Mouse (Mus musculus): Measurements from ENCODE around the gene Bax. TPM values are rescaled to one million over a fixed set of nuclear protein-coding genes. Genes with fewer than 3 reads are reported as not detected.

The Bax gene
- total RNA-seq, 2 experiments from 2014 or later: 15.6 to 16.9 TPM

DNA sequence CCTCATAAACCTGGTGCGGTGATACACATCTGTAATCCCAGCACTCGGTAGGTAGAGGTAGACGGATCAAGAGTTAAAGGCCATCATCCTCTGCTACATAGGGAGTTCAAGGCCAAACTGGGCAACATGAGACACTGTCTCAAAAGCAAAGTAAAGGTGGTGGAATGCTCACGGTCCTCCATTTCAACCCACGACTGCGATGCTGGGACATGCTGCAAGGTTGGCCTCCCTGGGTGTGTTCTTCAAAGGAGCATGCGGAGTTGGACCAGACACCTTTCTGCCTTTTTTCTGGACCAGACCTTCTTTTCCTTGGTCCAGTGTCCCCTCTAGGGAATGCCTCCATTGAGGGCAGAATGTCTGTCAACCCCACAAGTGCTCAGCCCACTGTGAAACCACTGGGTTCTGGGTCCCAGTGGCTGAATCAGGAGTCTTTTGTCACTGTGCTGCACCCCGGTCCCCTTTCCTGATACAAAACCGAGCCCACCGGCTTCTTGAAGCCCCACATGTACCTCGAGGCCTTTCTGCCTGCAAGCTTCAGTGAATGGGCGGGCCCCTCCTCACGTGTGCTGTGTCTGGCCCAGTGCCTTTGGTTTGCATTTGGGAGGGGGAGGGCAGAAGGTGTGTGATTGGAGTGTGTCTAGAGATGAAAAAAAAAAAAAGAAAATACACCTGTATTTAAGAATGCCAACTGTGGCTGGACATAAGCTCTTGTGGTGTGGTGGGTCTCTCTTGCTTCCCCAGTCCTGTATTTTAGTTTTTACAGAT lies 10.6 kb downstream of the Bax start:
- DNase-seq: no peak

DNA sequence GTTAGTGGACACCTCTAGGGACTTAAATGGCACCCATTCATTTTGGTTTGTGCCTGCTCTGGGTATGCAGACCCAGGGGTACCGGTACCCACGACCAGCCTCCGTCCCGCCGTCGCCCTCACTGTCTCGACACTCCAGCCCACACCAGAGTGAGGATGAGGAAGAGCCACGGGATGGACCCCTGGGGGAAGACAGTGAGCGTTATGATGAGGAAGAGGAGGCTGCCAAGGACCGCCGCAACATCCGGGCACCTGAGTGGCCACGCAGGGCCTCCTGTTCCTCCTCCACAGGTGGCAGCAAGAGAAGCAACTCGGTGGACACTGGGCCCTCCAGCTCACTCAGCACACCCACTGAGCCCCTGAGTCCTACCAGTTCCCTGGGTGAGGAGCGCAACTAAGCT lies 11.7 kb downstream of the Bax start:
- DNase-seq: no peak

GRCm38 (mm10) chr7:45451344-45451982 lies 15.2 kb downstream of the Bax start:
- DNase-seq: peak; percentile 67

DNA sequence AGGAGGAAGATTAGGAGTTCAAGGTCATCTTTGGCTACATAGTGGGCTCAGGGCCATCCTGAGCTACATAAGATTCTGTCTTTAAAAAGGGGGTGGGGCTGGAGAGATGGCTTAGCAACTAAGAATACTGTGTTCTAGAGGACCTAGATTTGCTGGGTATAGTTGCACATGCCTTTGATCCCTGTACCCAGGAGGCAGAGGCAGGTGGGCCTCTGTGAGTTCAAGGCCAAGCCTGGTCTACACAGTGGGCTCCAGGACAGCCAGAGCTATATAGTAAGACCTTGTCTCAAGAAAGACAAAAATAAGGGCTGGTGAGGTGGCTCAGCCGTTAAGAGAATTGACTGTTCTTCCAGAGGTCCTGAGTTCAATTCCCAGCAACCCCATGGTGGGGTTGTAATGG lies 16.7 kb downstream of the Bax start:
- no peak for DNase-seq

GRCm38 (mm10) chr7:45447325-45447990 lies 19.2 kb downstream of the Bax start:
- no peak for DNase-seq

DNA sequence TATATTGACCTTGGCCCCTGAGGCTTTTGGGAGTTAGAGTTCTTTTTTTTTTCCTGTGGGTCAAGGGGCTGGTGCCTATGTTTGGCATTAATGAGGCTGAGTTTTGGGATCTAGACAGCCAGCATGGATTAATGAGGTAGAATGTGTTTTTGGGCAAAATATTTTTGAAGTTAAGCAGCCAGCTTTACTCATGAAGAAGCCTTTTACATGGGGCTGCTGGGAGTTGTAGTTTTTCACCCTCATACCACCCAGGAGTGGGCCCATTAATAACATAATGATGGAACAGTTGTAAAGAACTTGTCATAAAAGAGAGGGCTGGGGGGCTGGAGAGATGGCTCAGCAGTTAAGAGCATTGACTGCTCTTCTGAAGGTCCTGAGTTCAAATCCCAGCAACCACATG lies 20.1 kb downstream of the Bax start:
- no peak for DNase-seq

DNA sequence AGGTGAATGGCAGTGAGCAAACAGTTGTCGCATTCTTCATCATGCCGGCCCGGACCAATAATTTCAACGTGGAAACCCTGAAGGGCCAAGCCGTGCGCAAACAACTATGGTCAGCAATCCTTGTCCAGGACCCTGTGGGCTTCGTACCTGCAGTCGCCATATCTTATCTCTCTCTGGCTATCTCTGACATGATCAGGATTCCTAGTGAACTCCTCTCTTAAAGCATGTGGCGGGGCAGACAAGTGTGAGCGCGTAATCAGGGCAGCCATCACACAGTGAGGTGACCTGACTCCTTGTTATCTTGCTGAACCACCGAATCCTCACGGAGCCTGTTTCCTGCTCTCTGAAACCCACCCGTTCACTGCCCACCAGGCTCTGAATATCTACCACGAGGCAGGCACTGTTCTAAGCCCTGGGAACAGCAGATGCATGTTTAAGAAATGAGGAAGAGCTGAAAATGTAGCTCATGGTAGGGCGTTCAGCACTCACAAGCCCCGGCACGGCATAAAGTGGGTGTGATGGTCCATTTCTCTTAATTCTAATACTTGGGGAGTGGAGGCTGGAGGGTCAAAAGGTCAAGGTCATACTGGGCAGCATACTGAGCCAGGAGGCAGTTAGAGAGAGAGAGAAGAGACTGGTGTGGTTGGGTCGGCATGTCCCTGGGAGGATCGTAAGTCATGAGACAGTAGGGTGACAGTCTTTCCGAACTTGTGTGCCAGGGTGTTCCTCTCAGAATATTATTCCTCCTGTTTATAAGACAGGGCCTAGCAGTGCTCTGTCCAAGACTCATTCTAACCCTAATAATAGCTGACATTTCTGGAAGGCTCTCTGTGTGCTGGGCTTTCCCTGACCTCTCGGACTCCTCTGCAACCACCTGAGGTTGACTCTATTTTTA lies 22.9 kb downstream of the Bax start:
- peak; percentile 54 for DNase-seq

GRCm38 (mm10) chr7:45437521-45438276 lies 29.0 kb downstream of the Bax start, which contains the start of gene Ruvbl2:
Ruvbl2 (minus strand) TSS chr7:45438096.
- peak; percentile 81 for DNase-seq

GRCm38 (mm10) chr7:45437046-45437445 lies 29.7 kb downstream of the Bax start:
- no peak for DNase-seq

GRCm38 (mm10) chr7:45436444-45436843 lies 30.3 kb downstream of the Bax start:
- no peak for DNase-seq

- DNase-seq: no peak
Observed at GRCm38 (mm10) chr7:45435038-45435437, 31.7 kb downstream of the Bax start.

GRCm38 (mm10) chr7:45434203-45435015 lies 32.3 kb downstream of the Bax start, which contains the start of gene Gys1:
Gys1 (plus strand) TSS chr7:45434844.
- DNase-seq: peak; percentile 100

GRCm38 (mm10) chr7:45433835-45434202 lies 32.9 kb downstream of the Bax start:
- DNase-seq: no peak

DNA sequence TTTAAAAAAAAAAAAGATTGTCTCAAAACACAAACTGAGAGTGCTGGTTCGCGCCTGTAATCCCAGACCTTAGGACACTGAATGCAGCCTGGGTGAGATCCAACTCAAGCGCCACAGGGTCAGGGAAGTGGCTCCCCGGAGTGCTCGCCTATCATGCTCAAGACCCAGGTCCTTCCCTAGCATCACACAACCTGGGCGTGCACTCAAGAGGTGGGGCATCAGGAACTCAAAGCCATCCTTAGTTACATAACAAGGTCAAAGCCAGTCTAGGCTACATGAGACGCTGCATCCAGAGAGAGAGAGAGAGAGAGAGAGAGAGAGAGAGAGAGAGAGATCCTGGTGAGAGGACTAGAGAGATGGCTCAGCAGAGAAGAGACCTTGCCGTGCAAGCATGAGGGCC lies 40.1 kb downstream of the Bax start:
- DNase-seq: peak; percentile 43

DNA sequence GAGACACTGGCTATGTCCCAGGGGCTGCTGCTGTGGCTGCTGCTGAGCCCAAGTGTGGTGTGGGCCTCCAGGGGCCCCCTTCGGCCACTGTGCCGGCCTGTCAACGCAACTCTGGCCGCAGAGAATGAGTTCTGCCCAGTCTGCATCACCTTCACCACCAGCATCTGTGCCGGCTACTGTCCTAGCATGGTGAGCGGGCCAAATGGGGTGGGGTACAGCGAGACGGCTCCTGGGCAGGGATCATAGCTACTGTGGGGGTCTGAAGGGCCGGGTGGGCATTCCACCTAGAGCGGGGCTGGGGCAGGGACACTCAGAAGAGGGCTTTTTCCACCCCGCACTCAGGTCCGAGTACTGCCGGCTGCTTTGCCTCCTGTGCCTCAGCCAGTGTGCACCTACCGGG lies 45.5 kb downstream of the Bax start:
- no peak for DNase-seq

DNA sequence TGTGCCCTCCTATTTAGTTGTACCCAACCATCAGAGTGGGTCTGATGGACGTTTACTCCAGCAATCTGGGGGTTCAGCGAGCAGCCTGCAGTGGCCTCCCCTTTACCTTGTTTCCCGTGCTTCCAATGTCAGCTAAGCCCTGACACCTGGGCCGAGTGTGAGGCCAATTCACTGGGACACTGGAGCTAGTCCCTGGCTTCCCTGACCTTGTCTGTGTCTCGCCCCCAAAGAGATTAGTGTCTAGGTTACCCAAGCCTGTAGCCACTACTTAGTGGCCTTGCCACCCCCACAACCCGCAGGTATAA lies 46.1 kb downstream of the Bax start, which contains the start of gene Lhb:
Gene Lhb (plus strand): TSS at position 206 of the 305 bp plus-strand sequence.
- no peak for DNase-seq

DNA sequence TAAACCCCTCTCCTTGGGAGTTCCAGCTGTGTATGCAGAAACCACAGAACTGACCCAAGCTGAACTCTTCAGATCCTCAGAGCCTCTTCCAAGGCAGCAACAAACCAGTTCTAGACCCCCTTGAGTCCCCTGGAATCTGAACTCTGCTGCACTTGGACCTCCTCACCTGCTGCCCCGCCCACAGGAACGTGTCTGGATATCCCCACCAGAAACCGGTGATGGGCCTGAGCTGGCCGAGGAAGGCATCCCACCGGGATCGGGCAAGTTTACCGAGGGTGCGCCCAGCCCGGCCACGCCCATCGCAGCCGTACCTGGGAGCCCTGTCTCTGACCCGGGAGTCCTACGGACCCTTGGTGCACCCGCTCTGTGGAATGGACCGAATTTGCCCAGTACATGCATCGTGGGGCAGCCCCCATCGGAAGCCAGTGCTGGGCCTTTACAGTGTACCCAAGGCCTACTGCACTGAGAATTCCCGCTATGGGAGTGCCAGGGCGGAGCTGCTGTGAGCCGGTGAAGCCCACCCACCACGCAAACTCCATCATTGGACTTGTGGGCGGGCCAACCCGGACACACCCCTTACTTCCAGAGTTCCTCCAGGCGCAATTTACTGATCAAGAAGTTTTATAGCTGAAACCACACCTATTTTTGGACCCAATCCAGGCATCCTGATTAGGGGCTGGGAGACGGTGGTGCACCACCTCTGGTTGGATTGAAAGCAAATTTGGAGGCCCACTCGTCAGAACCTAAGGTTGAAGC lies 46.7 kb downstream of the Bax start:
- no peak for DNase-seq

DNA sequence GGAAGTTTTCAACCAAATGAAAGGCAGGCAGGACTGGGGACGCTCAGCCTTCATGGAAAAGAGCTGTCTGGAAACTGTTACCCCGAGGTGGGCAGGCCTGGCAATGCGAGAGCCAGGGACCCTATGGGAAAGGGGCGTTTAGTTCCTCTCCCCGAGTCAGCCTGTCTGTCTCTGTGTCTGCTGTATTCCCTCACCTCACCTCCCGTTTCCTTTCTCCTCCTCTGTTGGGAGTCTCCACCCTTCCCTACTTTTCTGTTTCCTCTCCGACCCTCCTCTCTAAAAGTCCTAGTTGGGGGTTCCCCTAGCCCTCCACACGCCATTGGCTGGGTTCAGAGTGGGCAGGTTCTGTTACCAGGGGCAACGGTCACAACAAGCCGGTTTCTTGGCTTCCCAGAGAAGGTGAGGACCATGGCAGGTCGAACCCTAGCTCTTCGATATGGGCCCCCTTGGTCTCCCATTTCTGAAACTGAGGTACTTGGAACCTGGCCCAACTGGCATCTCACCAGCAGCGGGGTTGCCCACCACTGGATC lies 48.7 kb downstream of the Bax start:
- DNase-seq: no peak

DNA sequence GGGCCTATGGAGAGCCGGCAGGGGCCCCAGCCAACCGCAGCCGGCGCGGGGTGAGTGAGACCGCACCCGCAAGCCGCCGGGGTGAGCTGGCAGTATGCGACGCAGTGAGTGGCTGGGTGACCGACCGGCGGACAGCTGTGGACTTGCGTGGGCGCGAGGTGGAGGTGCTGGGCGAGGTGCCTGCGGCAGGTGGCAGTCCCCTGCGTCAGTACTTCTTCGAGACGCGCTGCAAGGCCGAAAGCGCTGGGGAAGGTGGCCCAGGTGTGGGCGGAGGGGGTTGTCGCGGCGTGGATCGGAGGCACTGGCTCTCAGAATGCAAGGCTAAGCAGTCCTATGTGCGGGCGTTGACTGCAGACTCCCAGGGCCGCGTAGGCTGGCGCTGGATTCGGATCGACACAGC lies 51.1 kb downstream of the Bax start:
- DNase-seq: no peak

All from gastrocnemius, postnatal 25 days (tissue).